ENCODE assay signal across 26 mouse cellular contexts in the genomic region with DNA sequence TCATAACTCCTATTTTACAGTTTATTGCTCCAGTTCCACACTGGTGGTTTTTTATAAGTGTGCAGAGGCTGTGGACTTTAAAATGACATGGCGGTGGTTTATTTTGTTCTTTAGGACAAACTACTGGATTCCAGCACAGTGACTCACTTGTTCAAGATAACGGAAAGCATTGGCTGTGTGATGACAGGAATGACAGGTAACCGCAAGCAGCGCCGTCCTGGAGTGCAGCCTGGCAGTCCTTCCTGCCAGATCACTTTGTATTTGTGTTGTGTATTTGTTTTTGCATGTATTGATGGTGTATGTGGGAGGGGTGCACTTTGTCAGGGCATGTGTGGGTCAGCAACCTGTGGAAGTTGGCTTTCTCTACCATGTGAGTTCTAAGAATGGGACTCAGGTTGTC. TPM values are rescaled to one million over a fixed set of nuclear protein-coding genes. Genes with fewer than 3 reads are reported as not detected.
DNase-seq lines count a peak whose midpoint lies in the region; ATAC-seq and TF ChIP-seq lines count a peak whose summit lies in the region.
"Had no signal": no experiment of that assay in that cellular context is flagged by ENCODE, and none has a peak within 500 bp of the region (broad histone marks: within the 10 kb centered on the region; RNA-seq: fewer than 3 reads in every experiment).

No protein-coding gene starts in this region.

- TF ChIP-seq RAD21 in CH12.LX (IDR thresholded peaks at IDR 0.05; ENCODE audit: low read depth, low read length): no peak

- dilution Hi-C loops in CH12.LX (cut with MboI; ENCODE audit: extremely low pct_ligation_motif_present, extremely low pct_unique_long_range_greater_than_20kb, low sequenced_read_pairs): no loop called here

- no peaks in the 10 kb centered on the region for H3K9me3 ChIP-seq in liver, postnatal 0 days (ENCODE audit: low read length)
- H3K9me3 ChIP-seq in CH12.LX (replicated peaks; ENCODE audit: low read length): no peaks in the 10 kb centered on the region
- H3K9me3 ChIP-seq: embryonic facial prominence, embryonic 13.5 days; embryonic facial prominence, embryonic 15.5 days; forebrain, embryonic 10.5 days; forebrain, embryonic 12.5 days had no signal

- no peak for TF ChIP-seq CTCF in liver, postnatal 0 days (IDR thresholded peaks at IDR 0.05; ENCODE audit: low read depth)
- TF ChIP-seq CTCF in CH12.LX (conservative IDR thresholded peaks at IDR 0.05 in 1 of 2, IDR thresholded peaks at IDR 0.05 in 1 of 2; ENCODE audit: low read depth in 2 of 2, low read length in 2 of 2): no peak

- H3K27ac ChIP-seq in liver, postnatal 0 days (ENCODE audit: low read depth): 0 out of 2 replicates have a peak overlapping the region, but pooled peaks have one; percentile 11
- 0 out of 2 replicates have a peak overlapping the region, but pooled peaks have one; percentile 4 for H3K27ac ChIP-seq in CH12.LX (ENCODE audit: insufficient read depth, low read depth)
- H3K27ac ChIP-seq: embryonic facial prominence, embryonic 13.5 days; embryonic facial prominence, embryonic 15.5 days; forebrain, embryonic 10.5 days; forebrain, embryonic 12.5 days had no signal

- in situ Hi-C loops in CH12.LX (cut with MboI; ENCODE audit: low pct_ligation_motif_present, low pct_unique_long_range_greater_than_20kb, low sequenced_read_pairs): no loop called here

- peak; percentile 73 for ATAC-seq in liver, postnatal 0 days
- ATAC-seq: CD4-positive, CD25-positive, alpha-beta regulatory T cell, adult 4 months; forebrain, embryonic 14.5 days; forebrain, embryonic 16.5 days had no signal

- TF ChIP-seq POLR2A in CH12.LX (IDR thresholded peaks at IDR 0.05; ENCODE audit: low read depth, low read length): no peak

- DNase-seq in liver, postnatal 0 days: no peak
- DNase-seq in liver (no peak), CH12.LX (ENCODE audit: extremely low read depth) (no peak)
- DNase-seq in urinary bladder, postnatal 14 days (ENCODE audit: low spot score): peak; percentile 38
- DNase-seq in urinary bladder, adult 2 months (ENCODE audit: low spot score): no peak
- no peak for DNase-seq in layer of hippocampus, postnatal 10 days (ENCODE audit: low spot score in 2 of 2)
- no peak for DNase-seq in neural tube, embryonic 10.5 days (ENCODE audit: extremely low spot score, low spot score)
- DNase-seq: adrenal gland, adult 2 months; adrenal gland, postnatal 10 days; adrenal gland, postnatal 25 days; B cell, adult 2 months; cerebellum, adult 11 months; cerebellum, adult 18-20 months; cerebellum, adult 8-10 months; cerebellum, adult 9-11 months; cerebellum, postnatal 14 days; cerebellum, postnatal 36 days; embryo, embryonic 11 days had no signal

- no peak overlapping the region for H3K4me2 ChIP-seq in liver, postnatal 0 days (ENCODE audit: low read depth, low read length)
- no peak overlapping the region for H3K4me2 ChIP-seq in CH12.LX (ENCODE audit: insufficient read depth, low read depth, poor library complexity, severe bottlenecking)
- H3K4me2 ChIP-seq: embryonic facial prominence, embryonic 13.5 days; embryonic facial prominence, embryonic 15.5 days; forebrain, embryonic 12.5 days had no signal

- WGBS in liver, postnatal 0 days (ENCODE audit: insufficient replicate concordance): 71% methylated on average over 5 of the region's 5 CpGs

- H3K4me1 ChIP-seq in liver, postnatal 0 days (ENCODE audit: insufficient read depth): no peaks in the 10 kb centered on the region; the same call in 1 of the 2 replicates
- no peaks in the 10 kb centered on the region; a peak in 1 of 4 replicates for H3K4me1 ChIP-seq in CH12.LX (ENCODE audit: control insufficient read depth in 1 of 2, insufficient read depth in 2 of 2)
- H3K4me1 ChIP-seq: embryonic facial prominence, embryonic 13.5 days; embryonic facial prominence, embryonic 15.5 days; forebrain, embryonic 10.5 days; forebrain, embryonic 12.5 days had no signal

- H3K36me3 ChIP-seq in liver, postnatal 0 days (replicated peaks; ENCODE audit: insufficient read depth, low read length): peaks cover 40% of the 10 kb centered on the region
- peaks cover 39 to 80% of the 10 kb centered on the region in 2 experiments for H3K36me3 ChIP-seq in CH12.LX (replicated peaks in 1 of 2; ENCODE audit: control insufficient read depth in 1 of 2, insufficient read depth in 1 of 2, low read length in 1 of 2)

- H3K27me3 ChIP-seq in liver, postnatal 0 days (ENCODE audit: insufficient read depth, low read length): no peaks in the 10 kb centered on the region
- no peaks in the 10 kb centered on the region for H3K27me3 ChIP-seq in CH12.LX (replicated peaks)
- H3K27me3 ChIP-seq: embryonic facial prominence, embryonic 13.5 days; embryonic facial prominence, embryonic 15.5 days; forebrain, embryonic 12.5 days had no signal

- H3K4me3 ChIP-seq in liver, postnatal 0 days (ENCODE audit: low read depth, low read length): no peak overlapping the region
- H3K4me3 ChIP-seq in CH12.LX (replicated peaks in 1 of 3; ENCODE audit: low read depth in 2 of 3, low read length in 2 of 3, poor library complexity in 1 of 3): no peak overlapping the region
- H3K4me3 ChIP-seq: embryonic facial prominence, embryonic 13.5 days; embryonic facial prominence, embryonic 15.5 days; erythroblast, embryonic 14.5 days; forebrain, embryonic 10.5 days; forebrain, embryonic 12.5 days had no signal

- no peak overlapping the region for H3K9ac ChIP-seq in liver, postnatal 0 days (replicated peaks)
- H3K9ac ChIP-seq in CH12.LX (ENCODE audit: insufficient read depth, low read depth): no peak overlapping the region
- H3K9ac ChIP-seq: embryonic facial prominence, embryonic 13.5 days; embryonic facial prominence, embryonic 15.5 days; forebrain, embryonic 12.5 days had no signal

- peaks cover 64% of the 10 kb centered on the region for H3K79me2 ChIP-seq in CH12.LX (replicated peaks; ENCODE audit: control insufficient read depth, extremely low read depth, insufficient read depth, poor library complexity, severe bottlenecking)

- TF ChIP-seq EP300 in liver, postnatal 0 days (IDR thresholded peaks at IDR 0.05; ENCODE audit: low read depth): no peak
- TF ChIP-seq EP300 in CH12.LX (IDR thresholded peaks at IDR 0.05; ENCODE audit: low read length): no peak

TF ChIP-seq in CH12.LX, 34 proteins besides CTCF, POLR2A, EP300 and RAD21:
- TF ChIP-seq PAX5 (IDR thresholded peaks at IDR 0.05; ENCODE audit: low read length) (no peak), USF2 (conservative IDR thresholded peaks at IDR 0.05; ENCODE audit: low read depth, low read length) (no peak), HCFC1 (IDR thresholded peaks at IDR 0.05; ENCODE audit: low read depth, low read length) (no peak), ZMIZ1 (IDR thresholded peaks at IDR 0.05; ENCODE audit: low read depth, low read length) (no peak), ETS1 (conservative IDR thresholded peaks at IDR 0.05; ENCODE audit: low read depth, low read length) (no peak), ZNF384 (IDR thresholded peaks at IDR 0.05; ENCODE audit: low read depth, low read length) (no peak), UBTF (IDR thresholded peaks at IDR 0.05; ENCODE audit: low read depth, low read length) (no peak), KAT2A (IDR thresholded peaks at IDR 0.05; ENCODE audit: insufficient replicate concordance, low read length) (no peak), NELFE (IDR thresholded peaks at IDR 0.05; ENCODE audit: low read depth, low read length) (no peak), JUN (IDR thresholded peaks at IDR 0.05; ENCODE audit: insufficient read depth, low read depth, low read length) (no peak), BHLHE40 (IDR thresholded peaks at IDR 0.05; ENCODE audit: low read depth, low read length) (no peak), RCOR1 (conservative IDR thresholded peaks at IDR 0.05; ENCODE audit: low read depth, low read length) (no peak)

RNA-seq across cellular contexts. Expression of a gene that starts 23.9 kb away (rescaled TPM):
- 177 and 184 TPM in 2 replicates for polyA plus RNA-seq in liver, postnatal 0 days (2015; fragmentation: Nextera tagmentation; extraction: Ambion mirVana)
- 149 and 166 TPM in 2 replicates for polyA plus RNA-seq in urinary bladder, adult 2 months (2012; rRNA removed)
- total RNA-seq in CH12.LX (2012; rRNA removed): 271 and 319 TPM in 2 replicates
- 585 and 610 TPM in 2 replicates for total RNA-seq in CH12.LX (2014; rRNA removed)
- 307 and 352 TPM in 2 replicates for polyA plus RNA-seq in CH12.LX (2012; ENCODE audit: insufficient read length, low read depth)
- total RNA-seq in layer of hippocampus, postnatal 10 days (2021): 100 to 1,000 TPM; 167 to 168 TPM
